Mouse (Mus musculus): ENCODE results near the gene Satb2. TPM values are rescaled to one million over a fixed set of nuclear protein-coding genes. Genes with fewer than 3 reads are reported as not detected.

Gene Satb2
- total and polyA plus RNA-seq, 3 experiments, result 2.0 to 3.9 (median 2.1) TPM

DNA sequence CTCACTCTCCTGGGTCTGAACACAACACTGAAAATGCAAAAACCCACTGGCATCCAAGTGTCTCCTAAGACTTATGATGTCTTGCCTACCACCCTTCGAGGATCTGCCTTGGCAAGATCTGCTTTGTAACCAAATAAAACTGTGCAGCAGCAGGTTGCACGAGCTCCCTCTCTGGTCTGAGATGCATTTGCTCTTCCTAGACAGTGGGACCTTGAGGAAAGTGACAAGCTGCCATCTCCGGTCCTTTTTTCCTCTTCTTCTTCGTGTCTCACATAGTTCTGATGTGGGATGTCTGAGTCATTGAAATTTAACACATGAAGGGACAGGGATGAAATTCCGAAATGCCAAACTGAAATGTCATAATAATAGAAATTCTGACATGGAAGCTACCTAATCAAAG lies 85.7 kb downstream of the Satb2 start:
- H3K36me3 ChIP-seq (replicated peaks in 1 of 2; ENCODE audit: control insufficient read depth in 1 of 2, insufficient read depth in 1 of 2, low read length in 1 of 2), result peaks cover 13 to 61% of the 10 kb centered on the region in 2 experiments
- H3K4me3 ChIP-seq (replicated peaks in 1 of 3; ENCODE audit: low read depth in 2 of 3, low read length in 2 of 3, poor library complexity in 1 of 3), result no peak overlapping the region
- in situ Hi-C loops (cut with MboI; ENCODE audit: low pct_ligation_motif_present, low pct_unique_long_range_greater_than_20kb, low sequenced_read_pairs) (no loop called here), dilution Hi-C loops (cut with MboI; ENCODE audit: extremely low pct_ligation_motif_present, extremely low pct_unique_long_range_greater_than_20kb, low sequenced_read_pairs) (no loop called here)
- no peak for DNase-seq (ENCODE audit: extremely low read depth)
- H3K79me2 ChIP-seq (replicated peaks; ENCODE audit: control insufficient read depth, extremely low read depth, insufficient read depth, poor library complexity, severe bottlenecking), result no peaks in the 10 kb centered on the region
- no peak overlapping the region for H3K27ac ChIP-seq (ENCODE audit: insufficient read depth, low read depth)
- TF ChIP-seq ZMIZ1 (IDR thresholded peaks at IDR 0.05; ENCODE audit: low read depth, low read length) (no peak), MAZ (IDR thresholded peaks at IDR 0.05; ENCODE audit: low read depth, low read length) (no peak), GABPA (IDR thresholded peaks at IDR 0.05; ENCODE audit: insufficient replicate concordance, low read depth, low read length) (no peak), RCOR1 (conservative IDR thresholded peaks at IDR 0.05; ENCODE audit: low read depth, low read length) (no peak), ZNF384 (IDR thresholded peaks at IDR 0.05; ENCODE audit: low read depth, low read length) (no peak)
- peaks cover 0 to 3% of the 10 kb centered on the region in 2 experiments; a peak in 1 of 4 replicates for H3K4me1 ChIP-seq (ENCODE audit: control insufficient read depth in 1 of 2, insufficient read depth in 2 of 2)
- H3K27me3 ChIP-seq (replicated peaks), result no peaks in the 10 kb centered on the region
- H3K4me2 ChIP-seq (ENCODE audit: insufficient read depth, low read depth, poor library complexity, severe bottlenecking), result no peak overlapping the region
- H3K9me3 ChIP-seq (replicated peaks; ENCODE audit: low read length), result no peaks in the 10 kb centered on the region
- no peak overlapping the region for H3K9ac ChIP-seq (ENCODE audit: insufficient read depth, low read depth)

- in situ Hi-C loops (cut with MboI; ENCODE audit: low pct_ligation_motif_present, low pct_unique_long_range_greater_than_20kb, low sequenced_read_pairs) (no loop called here), dilution Hi-C loops (cut with MboI; ENCODE audit: extremely low pct_ligation_motif_present, extremely low pct_unique_long_range_greater_than_20kb, low sequenced_read_pairs) (no loop called here)
- Histone ChIP-seq H3K79me2 (replicated peaks; ENCODE audit: control insufficient read depth, extremely low read depth, insufficient read depth, poor library complexity, severe bottlenecking) (no peaks in the 10 kb centered on the region), H3K4me2 (ENCODE audit: insufficient read depth, low read depth, poor library complexity, severe bottlenecking) (no peak overlapping the region), H3K27me3 (replicated peaks) (no peaks in the 10 kb centered on the region), H3K27ac (ENCODE audit: insufficient read depth, low read depth) (no peak overlapping the region), H3K9me3 (replicated peaks; ENCODE audit: low read length) (no peaks in the 10 kb centered on the region), H3K36me3 (replicated peaks in 1 of 2; ENCODE audit: control insufficient read depth in 1 of 2, insufficient read depth in 1 of 2, low read length in 1 of 2) (peaks cover 10 to 48% of the 10 kb centered on the region in 2 experiments), H3K4me3 (replicated peaks in 1 of 3; ENCODE audit: low read depth in 2 of 3, low read length in 2 of 3, poor library complexity in 1 of 3) (no peak overlapping the region), H3K9ac (ENCODE audit: insufficient read depth, low read depth) (no peak overlapping the region), H3K4me1 (ENCODE audit: control insufficient read depth in 1 of 2, insufficient read depth in 2 of 2) (peaks cover 0 to 6% of the 10 kb centered on the region in 2 experiments; a peak in 1 of 4 replicates)
- no peak for DNase-seq (ENCODE audit: extremely low read depth)
- TF ChIP-seq RAD21 (IDR thresholded peaks at IDR 0.05; ENCODE audit: low read depth, low read length), result no peak
- no peak for TF ChIP-seq POLR2AphosphoS2 (IDR thresholded peaks at IDR 0.05; ENCODE audit: low read depth, low read length)
- TF ChIP-seq MEF2A (IDR thresholded peaks at IDR 0.05; ENCODE audit: borderline replicate concordance, low read depth, low read length), result no peak
- TF ChIP-seq KAT2A (IDR thresholded peaks at IDR 0.05; ENCODE audit: insufficient replicate concordance, low read length), result no peak
- TF ChIP-seq PAX5 (IDR thresholded peaks at IDR 0.05; ENCODE audit: low read length), result no peak
- no peak for TF ChIP-seq MAZ (IDR thresholded peaks at IDR 0.05; ENCODE audit: low read depth, low read length)
- TF ChIP-seq JUND (conservative IDR thresholded peaks at IDR 0.05; ENCODE audit: low read depth, low read length), result no peak
- no peak for TF ChIP-seq TBP (conservative IDR thresholded peaks at IDR 0.05; ENCODE audit: low read depth, low read length)
- no peak for TF ChIP-seq EP300 (IDR thresholded peaks at IDR 0.05; ENCODE audit: low read length)
- TF ChIP-seq CHD1 (IDR thresholded peaks at IDR 0.05; ENCODE audit: low read depth, low read length), result no peak
- TF ChIP-seq CHD2 (IDR thresholded peaks at IDR 0.05; ENCODE audit: low read length), result no peak
Measured at GRCm38 (mm10) chr1:56888939-56889338, 89.5 kb downstream of the Satb2 start.

Measured in CH12.LX (cell line).